Mouse (Mus musculus): ENCODE results near the gene Robo1.

The Robo1 gene

DNA sequence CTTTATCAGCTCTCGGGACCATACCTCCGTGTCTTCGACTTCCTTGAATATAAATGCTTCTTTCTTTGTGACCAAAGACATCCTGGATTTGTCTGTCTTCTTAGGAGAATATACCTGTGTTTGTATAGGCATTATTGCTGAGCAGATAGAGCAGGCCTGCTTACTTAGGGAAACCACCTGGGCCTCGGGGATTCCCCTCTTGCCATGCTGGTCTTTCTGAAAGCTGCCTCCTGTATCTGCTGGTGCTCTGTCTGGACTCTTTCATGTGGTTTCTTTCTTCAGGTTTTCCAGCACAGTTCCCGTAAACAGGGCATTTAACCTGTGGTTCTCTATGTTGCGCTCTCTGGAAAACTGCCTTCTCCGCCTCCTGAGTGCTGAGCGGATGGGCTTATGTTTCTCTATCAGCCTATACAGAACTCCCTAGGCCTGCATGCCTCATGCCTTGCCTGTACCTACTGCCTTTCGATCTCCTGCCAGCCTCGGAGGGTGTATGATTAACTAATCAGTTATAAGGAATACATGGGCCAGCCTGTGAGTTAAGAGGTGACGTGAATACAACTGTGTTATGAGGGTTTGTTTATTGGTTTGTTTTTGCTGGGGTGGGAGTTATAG, 370.9 kb downstream of the Robo1 start:
- DNase-seq (ENCODE audit: low read depth) = no peak

DNA sequence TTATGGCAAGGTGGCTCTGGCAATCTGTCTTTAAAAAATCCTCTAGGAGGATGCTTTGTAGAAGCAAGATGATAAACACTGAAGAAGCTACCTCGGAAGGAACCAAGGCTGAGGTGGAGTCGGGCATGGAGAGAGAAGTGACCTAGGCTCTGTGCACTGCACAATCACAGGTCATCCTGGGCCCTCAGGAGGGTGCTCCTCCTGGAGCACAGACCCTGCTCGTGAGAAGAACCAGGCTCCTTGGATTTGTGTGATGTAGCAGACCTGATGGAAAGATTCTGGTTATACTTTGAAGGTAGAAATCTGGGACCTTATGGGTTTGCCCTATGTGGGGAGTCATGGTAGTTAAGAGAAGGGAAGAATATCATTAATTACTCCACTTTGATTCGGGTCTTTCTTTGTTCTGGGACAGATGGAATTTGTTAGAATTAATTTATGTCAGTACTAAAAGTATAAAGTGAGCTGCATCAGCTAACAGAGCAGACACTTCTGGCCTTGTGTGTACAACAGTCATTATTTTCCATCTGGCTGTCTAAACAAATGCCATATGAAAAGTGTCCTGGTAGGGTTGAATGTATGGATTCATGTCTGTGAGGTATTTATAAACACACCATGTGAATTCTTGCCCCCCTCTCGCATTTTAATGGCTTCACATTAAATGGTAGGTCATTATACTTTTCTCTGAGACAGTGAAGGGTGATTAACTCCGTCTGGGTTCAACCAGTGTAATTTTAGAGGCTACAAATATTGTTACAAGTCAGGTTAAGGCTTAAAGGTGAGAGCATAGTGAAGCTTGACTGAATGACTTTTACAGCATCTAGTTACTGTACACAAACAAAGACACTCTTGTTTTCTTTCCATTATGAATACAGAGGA, 377.7 kb downstream of the Robo1 start:
- DNase-seq (ENCODE audit: low read depth) = no peak

DNA sequence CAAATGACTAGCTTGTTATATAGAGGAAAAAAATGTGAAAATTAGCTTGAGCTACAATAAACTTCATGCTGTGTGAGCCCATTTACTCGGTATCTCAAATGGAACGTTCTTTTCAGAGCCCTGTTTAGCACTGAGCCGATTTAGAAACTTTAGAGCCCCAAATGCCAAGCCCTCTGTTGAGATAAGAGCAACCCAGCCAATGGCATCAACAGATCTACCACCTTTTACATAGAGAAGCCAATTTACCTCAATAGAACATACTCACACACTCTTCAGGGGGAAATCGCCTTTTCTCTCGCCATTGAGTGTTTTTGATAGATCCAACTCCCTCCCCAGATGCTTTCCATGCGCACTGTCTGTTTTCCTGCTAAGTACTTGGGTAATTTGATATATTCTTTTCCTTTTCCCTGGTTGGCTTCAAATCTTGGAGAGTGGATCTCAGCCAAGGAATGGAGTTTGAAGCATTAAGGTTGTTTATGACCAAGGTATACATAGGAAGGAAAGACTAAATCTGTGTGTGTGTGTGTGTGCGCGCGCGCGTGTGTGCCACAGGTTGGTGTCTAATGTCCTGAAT, 378.5 kb downstream of the Robo1 start:
- DNase-seq (ENCODE audit: low read depth) = no peak

DNA sequence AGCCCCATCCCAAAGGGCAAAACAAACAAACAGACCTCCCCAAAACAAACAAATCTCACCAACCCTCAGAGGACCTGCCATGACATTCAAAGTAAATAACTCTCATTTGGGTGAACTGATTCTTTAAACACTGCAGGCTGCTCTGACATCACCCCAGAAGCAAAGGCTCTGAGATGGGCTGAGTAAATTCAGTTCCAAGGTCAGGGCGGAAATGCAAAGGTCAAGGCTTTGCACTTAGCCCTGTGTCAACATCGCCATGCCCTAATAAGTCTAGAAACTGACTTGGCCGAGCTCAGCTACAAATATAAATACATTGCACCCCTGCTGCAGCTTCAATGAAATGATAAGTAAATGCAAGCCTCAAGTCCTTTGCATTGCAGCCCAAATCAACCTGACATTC, 379.5 kb downstream of the Robo1 start:
- no peak for DNase-seq (ENCODE audit: low read depth)

DNA sequence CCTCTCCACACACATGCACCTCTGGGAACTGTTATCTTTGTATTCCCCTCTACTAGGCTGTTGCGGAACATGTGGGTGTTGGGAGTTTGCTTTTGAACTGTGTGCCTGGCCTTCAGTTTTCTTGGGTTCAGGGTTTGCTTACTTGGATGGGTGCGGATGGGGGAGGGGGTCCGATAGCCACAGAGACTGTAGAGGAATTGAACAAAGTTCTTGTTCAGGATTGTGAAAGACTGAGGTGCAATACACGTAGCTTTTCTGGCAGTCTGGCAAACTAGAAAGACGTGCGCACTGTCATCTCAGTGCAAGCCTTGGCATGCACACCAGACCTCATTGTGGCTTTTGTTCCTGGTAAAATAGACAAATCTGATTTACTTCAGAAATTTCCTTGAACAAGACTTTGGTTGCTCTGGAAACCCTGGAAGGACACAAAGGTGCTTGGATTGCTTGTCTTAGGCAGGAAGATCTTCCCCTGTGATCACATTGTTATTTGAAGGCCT, 380.1 kb downstream of the Robo1 start:
- DNase-seq (ENCODE audit: low read depth) = no peak

DNA sequence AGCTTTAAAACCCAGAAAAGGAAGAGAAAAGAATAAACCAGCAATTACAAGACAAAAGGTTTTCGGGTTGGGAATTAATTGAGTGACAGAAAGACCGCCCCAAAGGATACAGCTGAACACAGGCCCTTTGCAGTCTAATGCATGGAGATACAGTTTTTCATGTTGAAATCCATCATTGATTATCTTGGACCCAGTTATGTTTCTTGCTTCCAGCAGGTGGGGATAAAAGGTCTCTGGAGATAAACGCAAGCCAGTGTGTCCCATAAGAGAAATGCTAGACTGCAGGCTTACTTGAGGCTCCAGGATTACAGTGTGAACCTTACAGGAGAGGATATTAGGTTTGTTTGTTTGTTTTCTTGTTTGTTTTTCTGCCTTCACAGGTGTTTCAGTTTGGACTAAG, 383.8 kb downstream of the Robo1 start:
- no peak for DNase-seq (ENCODE audit: low read depth)

DNA sequence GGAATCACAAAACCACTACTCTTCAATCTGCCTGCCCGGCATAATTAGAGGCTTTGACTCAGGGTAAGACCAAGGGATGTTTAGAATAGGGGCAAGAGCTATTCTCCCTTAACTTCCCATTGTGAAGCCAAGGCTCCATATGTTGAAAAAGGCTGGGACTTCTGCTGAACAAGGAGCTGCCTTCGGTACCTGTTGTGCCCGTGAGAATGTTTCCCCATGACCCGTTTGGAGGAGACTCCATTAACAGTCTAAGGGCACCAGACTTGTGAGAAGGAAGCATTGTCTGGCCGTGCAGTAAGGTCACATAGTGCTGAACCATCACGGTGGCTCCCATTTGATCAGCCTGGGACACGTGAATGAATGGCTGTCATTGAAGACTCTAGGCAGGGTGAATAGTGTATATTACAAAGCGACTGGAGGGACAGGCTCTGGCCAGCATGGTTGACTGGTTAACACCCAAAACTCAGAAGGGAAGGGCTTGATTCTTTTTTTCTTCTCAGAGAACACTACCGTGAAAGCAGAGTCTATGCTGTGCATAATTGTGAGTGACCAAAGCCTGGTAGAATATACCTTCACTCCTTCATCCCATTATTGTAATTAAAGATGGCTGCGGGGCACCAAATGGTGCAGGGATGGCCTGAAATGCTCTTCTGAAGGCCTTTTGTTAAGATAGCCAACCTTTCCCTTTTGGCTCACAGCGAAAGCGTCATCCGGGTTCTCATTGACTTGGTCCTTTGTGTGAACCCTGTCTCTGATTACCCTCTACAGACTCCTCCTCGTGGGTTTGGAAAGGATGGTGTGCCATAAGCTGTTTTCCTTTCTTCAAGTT, 385.6 kb downstream of the Robo1 start:
- DNase-seq (ENCODE audit: low read depth) = no peak

DNA sequence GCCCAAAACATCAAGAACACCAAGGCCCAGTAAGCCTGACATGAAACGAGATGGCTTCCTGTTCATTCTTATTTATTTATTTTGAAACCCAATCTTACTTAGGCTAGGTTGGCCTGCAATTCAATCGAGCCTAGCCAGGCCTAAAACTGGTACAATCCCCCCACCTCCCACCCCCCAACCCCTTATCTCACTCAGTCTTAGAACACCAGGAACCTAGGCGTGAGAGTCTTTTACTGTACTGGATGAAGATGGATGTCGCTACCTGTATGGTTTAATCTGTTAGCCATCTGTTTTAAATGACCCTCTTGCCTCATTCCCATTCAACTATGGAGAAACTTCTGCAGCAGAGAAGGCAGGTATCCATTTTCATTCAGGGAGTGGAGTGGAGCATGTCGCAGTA, 386.7 kb downstream of the Robo1 start:
- no peak for DNase-seq (ENCODE audit: low read depth)

DNA sequence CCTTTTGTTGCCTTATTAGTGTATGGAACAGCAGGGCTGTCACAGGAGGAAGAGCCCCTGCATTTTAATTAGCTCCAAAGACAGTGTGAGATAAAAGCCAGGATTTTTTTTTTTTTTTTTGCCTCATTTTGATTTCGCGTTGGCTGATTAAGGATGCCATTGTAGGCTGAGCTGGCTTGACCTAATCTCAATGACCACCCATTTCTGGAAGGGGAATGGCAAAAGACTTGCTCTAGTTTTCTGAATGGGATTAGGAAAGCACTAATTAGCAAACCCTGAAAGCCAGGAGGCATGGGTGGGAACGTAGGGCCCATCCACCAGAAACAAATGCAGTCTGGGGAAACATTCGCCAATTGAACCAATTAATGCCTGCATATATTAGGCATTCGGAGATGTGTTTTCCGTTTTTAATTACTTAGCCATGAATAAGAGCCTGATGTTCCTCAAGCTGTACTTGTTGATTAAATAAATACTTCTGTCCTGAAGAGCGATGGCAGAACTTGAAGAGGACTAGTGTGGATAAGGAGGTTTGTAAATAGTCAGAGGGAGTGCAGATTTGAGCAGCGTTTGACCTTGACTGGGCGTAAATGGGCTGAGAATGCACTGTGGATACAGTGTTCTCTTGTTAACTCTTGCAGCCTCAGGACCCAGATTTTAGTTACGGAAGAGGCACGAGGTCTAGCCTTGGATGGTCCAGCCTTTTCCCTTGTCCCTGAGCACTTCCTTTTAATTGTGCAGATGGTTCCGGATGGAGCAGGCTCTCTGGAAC, 391.3 kb downstream of the Robo1 start:
- DNase-seq (ENCODE audit: low read depth) = no peak

DNA sequence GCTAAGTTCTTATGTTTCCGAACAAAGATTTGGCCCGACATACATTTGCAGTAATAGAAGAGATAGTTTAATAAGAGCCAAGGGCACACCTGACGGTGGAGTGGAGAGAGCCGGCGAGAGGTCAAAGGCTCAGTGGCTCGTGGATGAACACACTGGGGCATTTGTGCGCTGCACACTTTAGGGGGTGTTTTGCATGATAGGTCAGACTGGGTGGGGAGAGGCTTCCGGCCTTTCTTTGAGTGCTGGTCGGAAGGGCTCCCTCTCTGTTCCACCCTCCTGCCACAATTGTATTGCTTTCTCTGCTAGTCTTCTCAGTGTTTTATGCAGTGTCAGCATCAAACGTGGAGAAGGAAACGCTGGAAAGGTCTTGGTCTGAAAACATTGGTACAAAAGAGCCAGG, 392.2 kb downstream of the Robo1 start:
- no peak for DNase-seq (ENCODE audit: low read depth)

DNA sequence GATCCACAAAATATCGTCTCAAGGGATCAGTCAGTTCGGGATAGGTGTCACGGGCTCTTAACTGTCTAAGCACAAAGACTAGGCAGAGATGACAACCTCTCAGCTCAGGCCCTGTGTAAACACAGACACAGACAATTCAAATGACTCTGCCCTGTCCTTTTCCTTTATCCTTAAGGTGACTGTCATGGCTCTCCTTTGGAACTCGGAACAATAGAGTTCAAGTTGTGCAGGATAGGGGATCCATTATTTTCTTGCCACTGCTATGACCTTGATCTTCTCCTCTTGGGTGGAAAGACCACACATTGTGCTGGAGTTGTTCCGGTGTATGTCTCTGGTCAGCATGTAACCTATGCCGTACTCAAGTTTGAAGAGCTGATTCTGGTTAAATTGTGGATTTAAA, 395.4 kb downstream of the Robo1 start:
- no peak for DNase-seq (ENCODE audit: low read depth)

DNA sequence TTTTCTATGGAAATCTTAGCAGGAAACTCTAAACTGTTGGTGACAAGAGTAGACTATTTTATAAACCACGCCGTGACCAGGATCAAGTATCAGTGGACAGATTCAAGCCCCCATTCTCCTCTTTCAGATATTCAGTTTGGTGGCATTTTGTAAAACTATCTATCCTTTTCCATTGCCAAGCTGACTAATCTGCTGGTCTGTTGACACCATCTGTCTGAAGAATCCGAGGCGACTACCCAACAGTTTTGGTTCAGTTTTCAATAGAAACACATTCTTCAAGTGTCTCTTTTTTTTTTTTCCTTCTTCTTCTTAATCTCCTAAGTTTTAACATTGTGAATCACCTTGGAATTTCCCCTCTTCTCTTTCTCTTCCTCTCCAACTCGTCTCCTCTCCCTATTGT, 397.7 kb downstream of the Robo1 start:
- no peak for DNase-seq (ENCODE audit: low read depth)

DNA sequence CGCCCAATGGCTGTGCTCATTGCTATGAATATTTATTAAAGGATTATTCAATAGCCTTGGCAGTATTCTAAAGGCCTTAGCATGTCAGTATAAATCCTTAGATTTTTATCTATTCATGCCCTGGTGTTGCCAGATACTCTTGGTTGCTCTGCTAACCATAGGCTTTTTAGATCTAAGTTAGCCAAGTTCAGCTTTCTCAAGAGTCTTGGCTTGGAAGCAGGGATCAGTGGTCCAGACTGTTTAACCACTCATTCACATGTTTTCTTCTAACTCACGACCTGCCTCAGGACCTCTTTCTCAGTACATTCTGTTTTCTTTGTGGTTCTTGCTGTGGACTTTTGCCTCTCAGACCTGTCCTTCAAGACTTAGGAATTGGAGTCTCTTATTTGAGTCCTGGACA, 400.4 kb downstream of the Robo1 start:
- no peak for DNase-seq (ENCODE audit: low read depth)

DNA sequence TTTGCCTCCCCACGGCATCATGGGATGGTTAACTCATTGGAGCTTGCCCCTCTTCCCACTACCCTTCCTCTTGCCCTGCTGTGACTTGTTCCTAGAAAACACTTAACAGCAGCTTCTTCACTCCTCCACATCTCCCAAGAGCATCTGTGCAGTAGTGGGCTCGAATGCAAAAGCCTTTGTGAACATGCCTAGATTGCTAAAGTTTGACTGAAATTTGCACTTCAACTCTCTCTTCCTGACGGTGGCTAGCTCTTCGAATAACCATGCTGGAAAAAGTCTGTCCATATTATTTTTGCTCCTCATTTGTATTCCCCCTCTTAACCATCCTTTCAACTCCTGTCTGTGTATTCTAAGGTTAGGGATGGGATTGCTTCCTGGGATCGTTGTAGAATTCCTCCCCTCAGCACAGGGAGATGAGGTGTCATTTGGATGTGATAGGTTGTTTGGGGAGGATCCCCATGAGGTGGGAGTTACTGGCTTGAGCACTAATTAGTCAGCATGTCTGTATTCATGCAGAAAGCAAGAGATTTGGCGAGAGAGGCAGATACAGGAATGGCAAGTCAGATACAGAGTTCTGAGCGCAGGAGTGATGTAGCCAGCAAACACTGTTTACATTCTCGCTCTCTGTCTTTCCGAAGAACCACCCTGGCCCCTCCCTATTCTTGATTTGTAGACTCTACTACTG, 409.2 kb downstream of the Robo1 start:
- DNase-seq (ENCODE audit: low read depth) = no peak

DNA sequence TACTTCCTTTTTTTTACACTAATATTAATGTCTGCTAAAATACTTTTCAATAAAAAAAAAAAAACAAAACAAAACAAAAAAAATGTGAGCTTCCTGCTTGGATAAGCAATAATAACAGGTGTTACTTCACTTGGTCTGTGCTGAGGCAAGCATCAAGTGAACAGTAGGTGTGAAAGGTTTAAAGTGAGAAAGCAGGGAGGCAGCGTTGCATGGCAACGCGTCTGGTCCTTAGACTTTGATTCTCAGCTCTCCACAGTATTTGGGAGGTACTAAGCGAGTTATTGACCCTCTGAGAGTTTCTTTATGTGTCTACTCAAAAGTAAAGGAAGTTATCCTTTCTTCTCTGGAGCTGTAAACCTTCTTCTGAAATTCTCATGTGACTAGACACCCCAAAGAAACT, 411.0 kb downstream of the Robo1 start:
- no peak for DNase-seq (ENCODE audit: low read depth)

DNA sequence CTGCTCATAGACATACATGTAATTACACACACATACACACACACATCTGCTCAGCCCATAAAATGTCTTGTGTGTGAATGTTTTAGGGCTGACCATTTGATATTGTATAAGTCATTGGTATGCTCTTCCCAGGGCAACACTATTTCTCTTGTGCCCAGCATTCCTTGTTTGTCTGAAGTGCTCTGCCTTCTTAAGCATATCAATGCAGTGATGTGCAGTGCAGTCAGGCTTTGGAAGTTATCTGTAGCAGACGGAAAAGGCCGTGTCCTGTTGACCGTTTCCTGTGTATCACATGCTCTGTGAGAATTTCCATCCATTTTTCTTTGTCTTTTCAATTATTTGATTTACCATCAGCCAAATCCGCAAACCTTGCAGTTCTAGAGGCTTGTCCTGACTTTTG, 412.9 kb downstream of the Robo1 start:
- no peak for DNase-seq (ENCODE audit: low read depth)

DNA sequence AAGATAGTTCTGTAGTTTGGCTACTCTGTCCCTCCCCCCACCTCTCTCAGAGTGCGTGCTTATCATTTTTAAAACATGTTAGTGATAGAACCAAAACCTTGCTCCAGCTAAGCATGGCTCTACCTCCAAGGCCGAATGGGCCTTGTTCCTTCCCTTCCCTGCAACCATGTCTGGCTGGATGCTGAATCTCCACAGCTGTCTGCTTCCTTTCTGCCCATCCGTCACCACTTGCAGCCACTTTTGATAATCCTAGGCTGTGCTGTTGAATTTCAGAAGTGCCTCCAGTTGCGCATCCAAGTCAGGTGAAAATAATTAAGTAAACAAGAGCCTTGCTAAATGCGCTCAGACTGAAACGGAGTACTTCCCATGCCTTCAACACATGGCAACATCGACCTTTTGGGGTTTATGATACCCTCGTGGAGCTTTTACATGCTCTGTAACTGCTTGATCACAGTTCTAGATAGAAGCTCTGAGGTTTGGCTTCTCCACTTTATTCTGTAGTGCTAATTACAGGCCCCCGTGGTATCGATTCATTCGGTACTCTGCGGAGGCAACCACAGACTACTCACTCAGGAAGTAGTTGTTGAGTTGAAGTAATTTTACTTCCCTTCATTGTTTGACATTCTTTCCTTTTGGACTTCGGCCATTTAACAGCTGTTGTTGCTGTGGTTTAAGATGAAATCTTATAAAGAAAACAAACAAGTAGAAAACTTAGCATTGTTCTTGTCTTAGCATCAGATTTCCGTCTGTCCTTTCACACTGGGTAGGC, 413.8 kb downstream of the Robo1 start:
- DNase-seq (ENCODE audit: low read depth) = no peak

DNA sequence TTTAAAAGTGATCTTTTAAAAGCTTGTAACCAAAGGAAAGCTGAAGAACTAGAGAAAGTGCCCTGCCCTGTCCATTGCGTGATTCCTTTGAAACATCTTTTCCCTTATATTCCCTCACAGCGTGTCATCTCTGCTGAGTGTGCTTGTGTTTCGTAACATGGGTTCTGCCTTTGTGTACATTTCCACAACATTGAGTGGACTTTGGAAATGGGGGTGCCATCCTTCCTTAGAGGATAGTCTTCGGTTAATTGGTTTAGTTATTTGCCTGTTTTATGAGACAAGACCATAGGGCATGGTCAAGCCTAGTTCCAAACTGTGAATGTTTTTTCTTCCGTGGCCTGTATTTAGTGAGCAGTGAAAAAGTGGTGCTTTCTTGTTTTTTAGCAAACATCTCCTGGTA, 426.1 kb downstream of the Robo1 start:
- DNase-seq (ENCODE audit: low read depth) = no peak

DNA sequence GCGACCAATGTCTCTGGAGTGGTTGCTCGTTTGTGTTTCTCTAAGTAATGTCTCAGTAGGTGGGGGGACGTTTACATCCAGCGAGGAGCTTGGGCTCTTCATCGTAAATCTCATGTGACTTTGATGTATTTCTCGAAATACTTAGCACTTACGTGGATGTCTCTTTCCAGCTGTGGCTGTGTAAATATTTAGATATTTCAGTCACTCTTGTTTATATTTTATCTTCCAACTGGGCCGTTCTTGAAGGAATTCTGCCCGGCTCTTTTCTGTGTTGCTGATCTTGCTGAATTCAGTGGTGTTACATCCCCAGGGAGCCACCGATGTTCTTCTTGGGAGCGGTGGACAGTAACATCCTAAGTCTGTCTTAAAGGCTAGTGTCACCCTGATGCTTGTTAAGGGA, 427.1 kb downstream of the Robo1 start:
- DNase-seq (ENCODE audit: low read depth) = no peak

DNA sequence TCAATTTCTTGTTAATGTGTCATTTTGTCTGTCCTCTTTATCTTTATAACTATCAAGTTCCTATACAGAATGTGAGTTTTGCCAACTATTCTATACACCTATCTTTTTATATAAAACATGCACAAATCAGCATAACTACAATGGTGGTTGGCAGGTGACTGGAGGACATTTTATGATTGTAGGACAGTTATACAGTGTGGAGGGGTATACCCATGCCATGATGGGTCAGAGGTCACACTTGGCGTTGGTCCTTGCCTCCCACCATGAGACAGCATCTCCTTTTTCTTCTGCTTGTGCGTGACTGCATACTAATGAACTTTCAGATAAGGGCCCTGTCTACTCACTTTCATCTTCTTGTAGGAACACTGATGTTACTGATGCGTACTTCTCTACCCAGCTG, 427.5 kb downstream of the Robo1 start:
- DNase-seq (ENCODE audit: low read depth) = no peak
